Mouse (Mus musculus) yolk sac, embryonic 10.5 days (tissue): ENCODE data around the gene Prkcg.
"Not testable (repeated sequence)": the region's sequence is repeated elsewhere in the genome, so short reads cannot be mapped to it uniquely, and the experiment has no call there.

ENCODE experiments used
- DNase-seq: peaks from one replicate; pipeline ENCODE4 v3.0.0-alpha.2; 2017; ENCODE audit warnings: low spot score

Gene Prkcg

GRCm38 (mm10) chr7:3290257-3291033 is 1.5 kb downstream of the Prkcg start:
- DNase-seq: peak; percentile 98

GRCm38 (mm10) chr7:3291197-3291596 is 2.2 kb downstream of the Prkcg start:
- no peak for DNase-seq

- no peak for DNase-seq
Measured at GRCm38 (mm10) chr7:3291764-3292163, 2.8 kb downstream of the Prkcg start.

GRCm38 (mm10) chr7:3292271-3292670 is 3.3 kb downstream of the Prkcg start:
- DNase-seq: not testable (repeated sequence)

- DNase-seq: peak; percentile 90
Measured at GRCm38 (mm10) chr7:3292791-3293190, 3.8 kb downstream of the Prkcg start.

GRCm38 (mm10) chr7:3294794-3295193 is 5.8 kb downstream of the Prkcg start:
- DNase-seq: no peak

GRCm38 (mm10) chr7:3295321-3296110 is 6.5 kb downstream of the Prkcg start:
- DNase-seq: peak; percentile 56

GRCm38 (mm10) chr7:3296711-3297110 is 7.7 kb downstream of the Prkcg start:
- DNase-seq: no peak

GRCm38 (mm10) chr7:3299941-3300617 is 11.1 kb downstream of the Prkcg start:
- no peak for DNase-seq

GRCm38 (mm10) chr7:3300891-3301627 is 12.1 kb downstream of the Prkcg start:
- DNase-seq: no peak

GRCm38 (mm10) chr7:3301628-3302555 is 12.9 kb downstream of the Prkcg start:
- DNase-seq: no peak

GRCm38 (mm10) chr7:3302556-3303275 is 13.7 kb downstream of the Prkcg start:
- no peak for DNase-seq

- peak; percentile 64 for DNase-seq
Measured at GRCm38 (mm10) chr7:3303276-3303781, 14.3 kb downstream of the Prkcg start.

GRCm38 (mm10) chr7:3303789-3304188 is 14.8 kb downstream of the Prkcg start:
- DNase-seq: no peak

GRCm38 (mm10) chr7:3304298-3304697 is 15.3 kb downstream of the Prkcg start:
- no peak for DNase-seq

- no peak for DNase-seq
Measured at GRCm38 (mm10) chr7:3306400-3306799, 17.4 kb downstream of the Prkcg start.

GRCm38 (mm10) chr7:3308646-3309045 is 19.7 kb downstream of the Prkcg start:
- no peak for DNase-seq

GRCm38 (mm10) chr7:3310233-3310632 is 21.3 kb downstream of the Prkcg start:
- DNase-seq: no peak

- no peak for DNase-seq
Measured at GRCm38 (mm10) chr7:3313571-3313970, 24.6 kb downstream of the Prkcg start.

GRCm38 (mm10) chr7:3314121-3314520 is 25.1 kb downstream of the Prkcg start:
- DNase-seq: no peak
